Mouse (Mus musculus) bone marrow, adult 2 months (tissue): ENCODE data around the gene Trpm4. TPM values are rescaled to one million over a fixed set of nuclear protein-coding genes. Genes with fewer than 3 reads are reported as not detected.

Experiments used
- H3K27ac ChIP-seq: fragments of 200-500 bp; 2 replicates; pipeline ENCODE4 v1.5.1; 2012; ENCODE audit warnings: low read depth, mild to moderate bottlenecking, control low read depth, inconsistent platforms, low read length; ENCODE audit not compliant: control insufficient read depth, poor library complexity, insufficient read depth
- H3K4me1 ChIP-seq: fragments of 200-500 bp; 2 replicates; pipeline ENCODE4 v1.6.1; 2011; ENCODE audit warnings: low read length; ENCODE audit not compliant: control insufficient read depth, insufficient read depth
- H3K4me3 ChIP-seq: fragments of 200-500 bp; replicated peaks from 2 replicates; pipeline ENCODE3; 2011; ENCODE audit warnings: mild to moderate bottlenecking, low read depth, low read length, control low read depth; ENCODE audit not compliant: control insufficient read depth
- CTCF ChIP-seq: fragments of 200-500 bp; IDR thresholded peaks from 2 replicates; pipeline ENCODE4 v1.5.1; 2011; ENCODE audit warnings: low read length, control low read depth; ENCODE audit not compliant: control insufficient read depth, insufficient read depth
- POLR2A ChIP-seq: fragments of 200-500 bp; IDR thresholded peaks from 2 replicates; pipeline ENCODE4 v1.6.1; 2011; ENCODE audit warnings: low read depth, mild to moderate bottlenecking, control low read depth, low read length, borderline replicate concordance; ENCODE audit not compliant: control insufficient read depth
- whole genome bisulfite sequencing: fragments of 180-500 bp; shearing (Covaris S2); methylation state at CpG from one replicate; pipeline ENCODE4 v1.1.7; 2018; 5-methylcytosine and 5-hydroxymethylcytosine counted together
- polyA plus RNA-seq: library from polyadenylated mRNA; stranded (reverse); fragments of >200 nt; gene quantifications from 2 replicates; pipeline ENCODE4 v1.2.4, GENCODE M21; 2011; ENCODE audit warnings: low replicate concordance; ENCODE audit not compliant: missing spikeins, insufficient read depth, insufficient read length

Gene Trpm4
- polyA plus RNA-seq, 1 experiment, result 3.9 TPM

- WGBS, result 76% methylated on average over 8 of the region's 8 CpGs
- Histone ChIP-seq H3K4me1 (peaks cover 2% of the 10 kb centered on the region; the same call in 1 of the 2 replicates), H3K27ac (no peak overlapping the region), H3K4me3 (no peak overlapping the region)
- TF ChIP-seq CTCF (no peak), POLR2A (no peak)
Observed at GRCm38 (mm10) chr7:45312023-45312422, 21.6 kb downstream of the Trpm4 start.

- H3K4me3 ChIP-seq, result no peak overlapping the region
- no peak overlapping the region for H3K27ac ChIP-seq
- peak; percentile 56 for TF ChIP-seq CTCF
- TF ChIP-seq POLR2A, result no peak
- peaks cover 2% of the 10 kb centered on the region; the same call in 1 of the 2 replicates for H3K4me1 ChIP-seq
- WGBS, result 20% methylated on average over 9 of the region's 9 CpGs
Observed at GRCm38 (mm10) chr7:45309455-45309854, 24.1 kb downstream of the Trpm4 start.

GRCm38 (mm10) chr7:45308551-45309240 is 24.9 kb downstream of the Trpm4 start:
- WGBS, result 26% methylated on average over 15 of the region's 15 CpGs
- no peak for TF ChIP-seq CTCF
- no peak for TF ChIP-seq POLR2A
- Histone ChIP-seq H3K4me3 (no peak overlapping the region), H3K4me1 (peaks cover 2% of the 10 kb centered on the region; the same call in 1 of the 2 replicates), H3K27ac (no peak overlapping the region)

GRCm38 (mm10) chr7:45305275-45305674 is 28.3 kb downstream of the Trpm4 start:
- 30% methylated on average over 17 of the region's 17 CpGs for WGBS
- Histone ChIP-seq H3K4me1 (peaks cover 2% of the 10 kb centered on the region; the same call in 1 of the 2 replicates), H3K27ac (no peak overlapping the region), H3K4me3 (no peak overlapping the region)
- peak; percentile 63 for TF ChIP-seq CTCF
- no peak for TF ChIP-seq POLR2A

GRCm38 (mm10) chr7:45304869-45305268 is 28.7 kb downstream of the Trpm4 start:
- no peak for TF ChIP-seq POLR2A
- no peak for TF ChIP-seq CTCF
- WGBS, result 45% methylated on average over 12 of the region's 13 CpGs
- Histone ChIP-seq H3K4me1 (peaks cover 2% of the 10 kb centered on the region; the same call in 1 of the 2 replicates), H3K27ac (no peak overlapping the region), H3K4me3 (no peak overlapping the region)

- H3K4me3 ChIP-seq, result no peak overlapping the region
- H3K27ac ChIP-seq, result no peak overlapping the region
- no peaks in the 10 kb centered on the region for H3K4me1 ChIP-seq
- whole genome bisulfite sequencing, result 86% methylated on average over 8 of the region's 8 CpGs
- TF ChIP-seq POLR2A, result no peak
- no peak for TF ChIP-seq CTCF
Observed at GRCm38 (mm10) chr7:45302626-45303025, 31.0 kb downstream of the Trpm4 start.

- Histone ChIP-seq H3K4me1 (no peaks in the 10 kb centered on the region), H3K4me3 (no peak overlapping the region), H3K27ac (no peak overlapping the region)
- no peak for TF ChIP-seq POLR2A
- TF ChIP-seq CTCF, result peak; percentile 48
- WGBS, result 24% methylated on average over 6 of the region's 6 CpGs
Observed at GRCm38 (mm10) chr7:45300270-45300669, 33.3 kb downstream of the Trpm4 start.

GRCm38 (mm10) chr7:45299752-45300151 is 33.8 kb downstream of the Trpm4 start:
- WGBS, result 6% methylated on average over 5 of the region's 5 CpGs

More at GRCm38 (mm10) chr7:45299752-45300151, 33.8 kb downstream of the Trpm4 start:
- H3K4me3 ChIP-seq, result no peak overlapping the region
- H3K27ac ChIP-seq, result no peak overlapping the region
- TF ChIP-seq CTCF (peak; percentile 87), POLR2A (no peak)
- no peaks in the 10 kb centered on the region for H3K4me1 ChIP-seq
